Mouse (Mus musculus) liver, embryonic 14.5 days (tissue): ENCODE data around the gene Ddx43.

ENCODE experiments used
- CTCF ChIP-seq: IDR thresholded peaks from 2 replicates; pipeline ENCODE4 v1.5.1; 2016; ENCODE audit warnings: antibody characterized with exemption, low read depth, control low read depth
- EP300 ChIP-seq: IDR thresholded peaks from 2 replicates; pipeline ENCODE4 v1.6.1; 2016; ENCODE audit warnings: antibody characterized with exemption, low read depth

DNA sequence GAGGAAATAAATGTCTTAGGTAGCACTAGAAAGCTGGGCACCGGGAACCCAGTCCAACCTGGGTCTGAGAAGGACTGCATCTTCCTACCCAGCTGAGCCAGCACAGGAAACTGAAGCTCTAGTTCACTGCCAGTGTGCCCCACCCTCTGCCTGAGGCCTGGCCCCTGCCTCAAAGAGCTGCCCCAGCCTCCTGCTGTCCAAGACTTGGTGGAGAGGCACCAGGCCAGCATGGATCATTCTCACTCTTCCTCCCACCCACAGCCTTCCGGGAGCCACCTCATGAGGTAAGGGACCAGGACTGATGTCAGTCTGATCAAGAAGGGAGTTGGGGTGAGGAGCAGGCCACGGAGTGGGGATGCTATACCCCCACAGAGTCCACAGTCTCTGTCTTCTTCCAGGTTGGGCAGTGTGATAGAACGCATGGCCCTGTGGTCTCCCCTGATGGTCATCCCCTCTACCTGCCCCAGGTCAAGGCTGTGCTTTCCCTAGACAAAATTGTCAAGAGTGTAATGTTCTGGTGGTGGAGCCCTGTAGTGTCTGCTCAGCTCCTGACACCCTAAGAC is 33.4 kb downstream of the Ddx43 start:
- TF ChIP-seq CTCF (no peak), EP300 (no peak)
